In the genomic region with DNA sequence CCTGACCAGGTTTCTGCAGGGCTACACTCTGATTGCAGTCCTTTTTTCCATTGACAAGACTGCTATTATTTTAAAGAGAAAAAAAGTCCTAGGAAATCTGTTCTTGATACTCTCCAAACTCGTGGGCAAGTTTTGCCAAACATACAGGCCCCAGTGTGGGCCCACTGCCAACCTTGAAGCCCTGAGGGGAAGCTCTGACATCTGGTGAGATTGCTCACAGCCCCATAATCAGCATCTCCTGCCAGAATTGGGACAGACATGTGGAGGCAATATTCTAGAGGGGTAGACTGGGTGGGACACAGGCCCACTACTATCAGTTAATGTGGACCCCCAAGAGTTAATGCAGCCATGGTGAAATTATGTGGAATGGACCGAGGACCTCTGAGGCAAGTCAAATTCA, we compare ENCODE assay signal across 13 mouse cellular contexts.
DNase-seq lines count a peak whose midpoint lies in the region; ATAC-seq and TF ChIP-seq lines count a peak whose summit lies in the region.
"Had no signal": no experiment of that assay in that cellular context is flagged by ENCODE, and none has a peak within 500 bp of the region (broad histone marks: within the 10 kb centered on the region; RNA-seq: fewer than 3 reads in every experiment).

No protein-coding gene starts in this region.

- H3K36me3 ChIP-seq in neural tube, embryonic 15.5 days = no peaks in the 10 kb centered on the region
- H3K36me3 ChIP-seq: midbrain, embryonic 13.5 days; stomach, embryonic 15.5 days had no signal

- no peak overlapping the region for H3K4me3 ChIP-seq in left cerebral cortex, adult 2 months
- no peak overlapping the region for H3K4me3 ChIP-seq in neural tube, embryonic 15.5 days (replicated peaks)
- H3K4me3 ChIP-seq: midbrain, embryonic 13.5 days; stomach, embryonic 15.5 days had no signal

- no peak overlapping the region for H3K4me2 ChIP-seq in neural tube, embryonic 15.5 days
- H3K4me2 ChIP-seq: midbrain, embryonic 13.5 days; stomach, embryonic 15.5 days had no signal

- no peak overlapping the region for H3K9ac ChIP-seq in neural tube, embryonic 15.5 days (replicated peaks)
- H3K9ac ChIP-seq: liver, embryonic 14.5 days; midbrain, embryonic 13.5 days; stomach, embryonic 15.5 days had no signal

- ATAC-seq in neural tube, embryonic 15.5 days (ENCODE audit: low FRiP score) = no peak
- ATAC-seq: intestine, postnatal 0 days; midbrain, embryonic 13.5 days had no signal

- 51% methylated on average over 2 of the region's 2 CpGs for WGBS in neural tube, embryonic 15.5 days

- H3K4me1 ChIP-seq in neural tube, embryonic 15.5 days = no peaks in the 10 kb centered on the region
- H3K4me1 ChIP-seq: midbrain, embryonic 13.5 days; stomach, embryonic 15.5 days had no signal

- intact Hi-C loops in gastrocnemius, postnatal 36 days (cut with DNase I) = no loop called here
- intact Hi-C loops in left cerebral cortex, adult 2 months (cut with DNase I) = no loop called here

- H3K27me3 ChIP-seq in neural tube, embryonic 15.5 days (replicated peaks) = no peaks in the 10 kb centered on the region
- H3K27me3 ChIP-seq: midbrain, embryonic 13.5 days; stomach, embryonic 15.5 days had no signal

- no peak for TF ChIP-seq CTCF in left cerebral cortex, adult 2 months (IDR thresholded peaks at IDR 0.05)

- H3K9me3 ChIP-seq in neural tube, embryonic 15.5 days (replicated peaks) = no peaks in the 10 kb centered on the region
- H3K9me3 ChIP-seq: midbrain, embryonic 13.5 days; stomach, embryonic 15.5 days had no signal

- H3K27ac ChIP-seq in left cerebral cortex, adult 2 months = no peak overlapping the region
- no peak overlapping the region for H3K27ac ChIP-seq in neural tube, embryonic 15.5 days (replicated peaks)
- H3K27ac ChIP-seq: liver, embryonic 14.5 days; midbrain, embryonic 13.5 days; stomach, embryonic 15.5 days had no signal

- peak; percentile 20 for DNase-seq in adrenal gland, postnatal 25 days
- no peak for DNase-seq in adrenal gland, adult 2 months
- peak; percentile 6 to 8 for DNase-seq in kidney, postnatal 4 days
- DNase-seq in kidney, adult 11 months = no peak
- peak; percentile 92 for DNase-seq in 3T3-L1 (ENCODE audit: low read depth, low spot score)
- peak; percentile 50 to 54 for DNase-seq in gastrocnemius, postnatal 36 days
- no peak for DNase-seq in left cerebral cortex, adult 2 months (ENCODE audit: extremely low spot score in 1 of 2, low spot score in 2 of 2)
- DNase-seq: B cell, adult 2 months had no signal

Comparison
In these comparisons a context has a peak if more than half of its experiments do, and no peak if none do; other contexts are left out.
1. DNase-seq: peak in adrenal gland, postnatal 25 days (single experiment), kidney, postnatal 4 days (2 of 2), 3T3-L1 (single experiment) and gastrocnemius, postnatal 36 days (2 of 2); none in adrenal gland, adult 2 months (single experiment), kidney, adult 11 months (single experiment) and left cerebral cortex, adult 2 months (0 of 2).